Mouse (Mus musculus) G1E (cell line): ENCODE results near the gene Smarcal1.

Source experiments
- CTCF ChIP-seq: IDR thresholded peaks from 2 replicates; pipeline ENCODE4 v1.5.1; 2012; ENCODE audit warnings: low read depth, low read length, inconsistent platforms, mixed read lengths
- GATA1 ChIP-seq: IDR thresholded peaks from 2 replicates; pipeline ENCODE4 v1.6.1; 2012; ENCODE audit warnings: borderline replicate concordance, low read length, inconsistent platforms, mixed read lengths
- GATA2 ChIP-seq: IDR thresholded peaks from 2 replicates; pipeline ENCODE4 v1.6.1; 2012; ENCODE audit warnings: low read depth, low read length, inconsistent platforms, borderline replicate concordance
- TAL1 ChIP-seq: conservative IDR thresholded peaks from 2 replicates; pipeline ENCODE4 v1.6.1; 2012; ENCODE audit warnings: low read depth, low read length, inconsistent platforms, mixed read lengths

DNA sequence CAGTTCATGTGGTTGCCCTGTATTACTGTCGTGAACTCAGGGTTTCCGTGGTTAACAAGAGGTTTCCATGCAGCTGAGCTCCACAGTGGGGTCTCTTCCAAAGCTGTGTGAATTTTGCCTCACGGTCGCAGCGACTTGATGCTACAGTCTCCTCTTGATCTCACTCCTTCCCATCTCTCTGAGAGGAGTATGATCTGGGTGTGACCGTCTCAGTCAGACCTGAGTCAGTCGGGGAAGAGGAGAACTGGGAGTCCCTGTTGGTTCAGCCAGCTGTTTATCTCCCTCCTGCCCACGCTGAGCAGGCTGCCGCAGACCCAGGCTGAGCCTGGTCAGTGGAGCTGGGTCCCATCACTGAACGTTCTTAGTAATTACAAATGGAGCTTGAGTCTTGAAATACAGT, 26.1 kb downstream of the Smarcal1 start:
- TF ChIP-seq GATA2 (no peak), CTCF (no peak), TAL1 (no peak), GATA1 (no peak)
